Mouse (Mus musculus) testis, postnatal 10 days (tissue): ENCODE data around the gene Vwa2.

Source experiments
- DNase-seq: peaks from one replicate; pipeline ENCODE4 v3.0.0; 2021; ENCODE audit warnings: low spot score

Gene Vwa2

GRCm38 (mm10) chr19:56908472-56909270, 34.6 kb downstream of the Vwa2 start:
- DNase-seq, result peak; percentile 73

- DNase-seq, result no peak
These were observed 36.5 kb downstream of the Vwa2 start for GRCm38 (mm10) chr19:56910561-56910960.

DNA sequence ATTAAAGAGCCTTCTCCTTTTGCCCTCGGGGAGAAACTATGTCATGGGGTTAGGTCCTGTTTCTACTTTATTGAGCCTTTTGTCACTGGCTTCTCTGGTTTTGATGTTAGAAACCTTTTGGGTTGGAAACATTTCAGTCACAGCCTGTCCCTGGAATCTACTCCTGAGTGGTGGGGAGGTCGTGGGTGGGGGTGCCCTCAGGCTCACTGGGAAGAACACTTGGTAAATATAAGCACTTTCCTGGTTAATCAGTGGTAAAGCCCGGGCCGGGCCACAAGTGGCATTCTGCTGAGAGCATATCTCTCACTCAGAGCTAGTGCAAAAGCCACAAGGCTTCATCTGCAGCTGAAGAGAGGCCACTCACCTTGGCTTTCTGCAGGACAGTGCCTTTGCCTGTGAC, 39.7 kb downstream of the Vwa2 start:
- DNase-seq, result no peak

DNA sequence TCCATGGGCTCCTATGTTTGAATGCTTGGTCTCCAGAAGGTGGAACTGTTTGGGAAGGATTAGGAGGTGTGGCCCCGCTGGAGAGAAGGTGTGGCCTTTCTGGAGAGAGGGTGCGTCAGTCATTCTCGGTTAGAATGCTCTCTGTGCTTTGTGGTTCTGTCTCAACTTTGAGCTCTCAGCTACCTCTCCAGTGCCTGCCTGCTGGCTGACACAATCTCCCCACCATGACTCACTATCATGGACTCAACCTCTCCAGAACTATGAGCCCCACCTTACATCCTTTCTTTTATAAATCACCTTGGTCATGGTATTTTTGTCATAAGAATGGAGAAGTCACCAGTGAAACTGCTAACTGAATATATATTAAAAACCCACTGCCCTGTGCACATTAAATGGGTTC, 40.6 kb downstream of the Vwa2 start:
- no peak for DNase-seq

DNA sequence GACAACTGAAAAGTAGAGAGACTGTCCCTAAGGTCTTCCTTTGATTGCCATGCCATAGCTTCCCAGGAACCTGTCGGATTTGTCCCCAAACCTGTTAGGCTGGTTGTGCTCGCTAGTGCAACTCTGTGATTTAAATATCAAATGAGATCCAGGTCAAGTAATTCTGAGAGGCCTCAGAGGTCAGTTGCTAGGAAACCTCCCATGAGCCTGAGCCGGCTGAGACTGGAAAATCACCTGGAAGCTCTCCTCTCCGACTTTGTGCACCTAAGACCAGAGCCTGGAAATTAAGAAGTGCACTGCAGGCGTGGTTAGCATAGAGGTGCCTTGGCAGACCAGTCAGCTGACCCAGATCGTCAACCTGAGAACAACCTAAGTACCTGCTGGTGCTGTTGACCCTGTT, 41.0 kb downstream of the Vwa2 start:
- no peak for DNase-seq

DNA sequence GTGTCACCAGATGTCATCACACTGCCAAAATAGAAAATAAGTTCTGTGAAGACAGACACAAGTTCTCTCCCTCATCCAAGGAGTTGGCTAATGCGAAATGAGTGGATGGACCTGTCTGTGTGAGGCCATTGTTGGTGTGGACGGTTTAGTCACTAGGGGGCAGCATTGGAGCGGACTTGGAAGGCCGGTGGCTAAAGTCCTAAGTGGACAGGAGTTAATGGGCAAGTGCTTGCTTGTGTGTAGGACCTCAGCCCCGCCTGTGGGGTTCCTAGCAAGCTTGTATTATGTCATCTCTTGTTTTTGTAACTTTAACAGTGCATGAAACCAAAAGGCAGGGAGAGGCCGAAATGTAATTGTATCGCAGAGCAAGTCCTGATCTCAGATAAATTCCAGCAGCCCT, 45.6 kb downstream of the Vwa2 start:
- peak; percentile 93 for DNase-seq

- no peak for DNase-seq
These were observed 46.2 kb downstream of the Vwa2 start for GRCm38 (mm10) chr19:56920232-56920631.

DNA sequence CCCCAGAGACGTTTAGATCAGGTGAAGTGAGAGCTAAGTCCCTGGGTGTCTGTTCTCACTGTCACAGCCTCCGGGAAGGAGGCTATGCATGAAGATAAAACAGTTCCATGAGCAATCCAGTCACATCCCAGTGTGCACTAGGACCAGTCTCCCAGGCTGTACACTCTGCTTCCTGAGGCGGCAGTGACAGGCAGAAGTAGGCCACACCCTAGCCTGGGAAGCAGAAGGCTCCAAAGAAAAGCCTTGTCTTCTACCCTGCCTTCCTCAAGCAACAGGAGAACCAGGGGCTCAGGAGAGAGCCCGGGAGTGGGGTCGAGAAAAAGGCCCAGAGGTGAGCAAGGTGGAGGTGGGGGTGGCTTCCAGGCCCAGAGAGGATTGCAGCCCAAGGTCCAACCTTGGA, 47.7 kb downstream of the Vwa2 start:
- no peak for DNase-seq

DNA sequence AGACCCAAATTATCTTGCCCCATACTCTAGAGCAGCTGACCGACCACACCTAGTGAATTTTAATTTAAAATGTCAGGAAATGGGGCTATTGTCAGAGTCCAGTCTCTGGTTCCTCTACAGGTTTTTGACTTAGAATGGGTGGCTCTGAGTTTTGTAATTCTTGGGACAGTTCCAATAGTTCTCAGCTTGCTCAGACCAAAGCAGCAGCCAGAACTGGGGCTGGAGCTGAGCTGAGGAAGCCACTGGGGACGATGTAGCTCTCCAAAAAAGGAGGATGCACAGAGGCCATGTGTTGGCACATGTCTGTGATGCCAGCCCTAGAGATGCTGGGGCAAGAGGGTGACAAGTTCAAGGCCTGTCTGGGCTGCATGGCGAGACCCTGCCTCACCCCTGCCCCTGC, 55.3 kb downstream of the Vwa2 start:
- no peak for DNase-seq

GRCm38 (mm10) chr19:56930029-56930428, 56.0 kb downstream of the Vwa2 start:
- DNase-seq, result peak; percentile 54

DNA sequence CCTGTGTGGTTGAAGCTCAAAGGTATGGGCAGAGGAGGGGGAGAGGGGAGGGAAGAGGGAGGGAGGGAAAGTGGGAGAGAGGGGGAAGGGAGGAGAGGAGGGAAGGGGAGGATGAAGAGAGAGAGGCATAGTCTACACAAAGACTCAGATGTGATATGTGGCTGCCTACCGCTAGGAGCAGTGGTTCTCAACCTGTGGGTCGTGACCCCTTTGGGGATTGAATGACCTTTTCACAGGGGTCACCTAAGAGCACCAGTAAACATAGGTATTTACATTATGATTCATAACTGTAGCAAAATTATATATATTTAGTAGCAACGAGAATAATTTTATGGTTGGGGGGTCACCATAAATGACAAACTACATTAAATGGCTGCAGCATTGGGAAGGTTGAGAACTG, 59.8 kb downstream of the Vwa2 start:
- no peak for DNase-seq

DNA sequence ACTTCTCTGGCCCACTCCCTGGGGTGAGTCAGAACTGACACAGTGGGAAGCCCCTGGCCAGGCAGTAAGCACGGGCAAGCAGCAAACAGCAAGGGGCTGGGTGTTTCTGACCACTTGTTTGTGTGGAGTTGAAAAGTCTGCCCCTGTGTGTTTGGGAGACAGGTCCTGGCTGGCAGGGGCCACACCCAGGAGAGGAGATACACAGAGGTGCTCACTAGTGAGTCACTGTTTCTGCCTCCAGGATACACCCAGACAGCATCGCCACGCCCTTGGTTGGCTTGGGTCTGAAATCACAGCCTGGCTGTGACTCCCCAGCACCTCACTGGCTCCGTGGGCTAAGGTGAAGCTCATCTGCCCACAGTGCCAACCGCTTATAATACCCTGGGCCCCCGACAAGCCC, 61.1 kb downstream of the Vwa2 start:
- no peak for DNase-seq

- no peak for DNase-seq
These were observed 61.7 kb downstream of the Vwa2 start for GRCm38 (mm10) chr19:56935777-56936176.

- DNase-seq, result no peak
These were observed 62.2 kb downstream of the Vwa2 start for GRCm38 (mm10) chr19:56936253-56936652.

DNA sequence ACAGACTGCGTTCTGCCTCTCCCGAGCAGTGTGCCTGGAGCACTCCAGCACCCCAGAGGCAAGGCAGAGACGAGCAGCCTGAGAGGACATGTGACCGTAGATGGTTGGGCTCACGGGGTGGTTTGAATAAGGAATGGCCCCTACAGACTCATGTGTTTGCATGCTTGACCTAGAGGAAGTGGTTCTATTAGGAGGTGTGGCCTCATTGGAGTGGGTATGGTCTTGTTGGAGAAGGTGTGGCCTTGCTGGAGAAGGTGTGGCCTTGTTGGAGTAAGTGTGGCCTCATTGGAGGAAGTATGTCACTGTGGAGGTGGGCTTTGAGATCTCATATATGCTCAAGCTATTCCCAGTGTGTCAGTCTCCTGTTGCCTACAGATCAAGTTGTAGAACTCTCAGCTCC, 63.9 kb downstream of the Vwa2 start:
- no peak for DNase-seq

GRCm38 (mm10) chr19:56939826-56940225, 65.8 kb downstream of the Vwa2 start:
- peak; percentile 65 for DNase-seq

- no peak for DNase-seq
These were observed 66.5 kb downstream of the Vwa2 start for GRCm38 (mm10) chr19:56940507-56940906.

GRCm38 (mm10) chr19:56942216-56942615, 68.2 kb downstream of the Vwa2 start:
- DNase-seq, result no peak

- no peak for DNase-seq
These were observed 70.2 kb downstream of the Vwa2 start for GRCm38 (mm10) chr19:56944211-56944610.

DNA sequence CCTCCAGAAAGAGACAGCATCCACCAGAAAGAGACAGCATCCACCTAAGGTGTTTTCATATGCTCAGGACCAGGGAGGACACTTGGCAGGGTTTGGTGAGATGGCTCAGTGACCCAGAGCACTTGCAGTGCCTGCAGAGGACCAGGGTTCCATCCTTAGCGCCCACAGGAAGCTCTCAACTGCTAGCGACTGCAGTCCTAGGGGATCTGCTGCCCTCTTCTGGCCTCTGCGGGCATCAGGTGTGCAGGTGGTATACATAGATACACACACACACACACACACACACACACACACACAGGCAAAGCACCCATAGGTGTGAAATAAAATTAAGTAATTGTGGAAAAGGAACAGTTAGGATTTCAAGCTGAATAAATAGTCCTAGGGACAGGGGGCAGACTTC, 70.8 kb downstream of the Vwa2 start:
- DNase-seq, result no peak

GRCm38 (mm10) chr19:56945621-56946020, 71.6 kb downstream of the Vwa2 start:
- DNase-seq, result no peak

GRCm38 (mm10) chr19:56946277-56946676, 72.2 kb downstream of the Vwa2 start:
- no peak for DNase-seq

DNA sequence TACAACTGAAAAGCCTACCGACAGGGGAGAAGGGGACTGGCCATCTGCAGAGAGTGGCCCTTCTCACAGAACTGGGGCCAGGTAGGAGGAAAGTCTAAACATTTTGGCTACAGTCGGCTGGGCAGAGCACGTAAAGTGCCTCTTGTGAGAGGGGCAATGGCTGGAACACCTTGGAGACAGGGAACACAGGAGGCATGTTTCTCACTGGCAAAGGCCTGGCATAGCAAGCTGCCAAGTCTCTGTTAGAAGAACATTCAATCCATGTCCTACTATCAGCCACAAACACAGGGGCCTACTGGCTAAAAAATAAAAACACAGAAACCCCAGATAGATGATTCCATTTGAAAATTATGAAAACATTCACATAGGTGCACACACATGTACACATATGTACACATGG, 72.7 kb downstream of the Vwa2 start:
- no peak for DNase-seq

GRCm38 (mm10) chr19:56947971-56948610, 74.0 kb downstream of the Vwa2 start:
- DNase-seq, result no peak
